Mouse (Mus musculus) stomach, embryonic 16.5 days (tissue): ENCODE results near the gene Prkcg. TPM values are rescaled to one million over a fixed set of nuclear protein-coding genes. Genes with fewer than 3 reads are reported as not detected.
A peak's percentile ranks its signal among the peaks of the same experiment; 100 is the strongest.

Experiments used
- ATAC-seq: fragments of 200-750 bp; cut with Nextera tagmentation; 2 replicates; pipeline ENCODE4 v1.8.0; 2017; ENCODE audit warnings: moderate number of reproducible peaks, moderate TSS enrichment; ENCODE audit not compliant: insufficient read depth, low FRiP score
- H3K27ac ChIP-seq: fragments of 300-500 bp; sonication (generic); 2 replicates; pipeline ENCODE4 v1.5.1; 2014; ENCODE audit warnings: low read length
- H3K27me3 ChIP-seq: fragments of 300-500 bp; sonication (generic); 2 replicates; pipeline ENCODE4 v1.6.1; 2014; ENCODE audit warnings: low read length, control low read depth, mixed read lengths; ENCODE audit not compliant: control insufficient read depth, insufficient read depth
- H3K36me3 ChIP-seq: fragments of 300-500 bp; sonication (generic); 2 replicates; pipeline ENCODE4 v1.6.1; 2014; ENCODE audit warnings: low read length; ENCODE audit not compliant: control insufficient read depth, insufficient read depth
- H3K4me1 ChIP-seq: fragments of 300-500 bp; sonication (generic); 2 replicates; pipeline ENCODE4 v1.6.1; 2014; ENCODE audit warnings: low read length, control low read depth, mixed read lengths; ENCODE audit not compliant: control insufficient read depth, insufficient read depth
- H3K4me2 ChIP-seq: fragments of 300-500 bp; sonication (generic); 2 replicates; pipeline ENCODE4 v1.6.1; 2014; ENCODE audit warnings: low read depth, low read length, mixed read lengths
- H3K4me3 ChIP-seq: fragments of 300-500 bp; sonication (generic); replicated peaks from 2 replicates; pipeline ENCODE4 v1.5.1; 2014; ENCODE audit warnings: mild to moderate bottlenecking, low read length
- H3K9ac ChIP-seq: fragments of 300-500 bp; sonication (generic); 2 replicates; pipeline ENCODE4 v1.6.1; 2014; ENCODE audit warnings: low read length
- H3K9me3 ChIP-seq: fragments of 300-500 bp; sonication (generic); replicated peaks from 2 replicates; pipeline ENCODE4 v1.6.1; 2016; ENCODE audit warnings: low read length, control low read depth; ENCODE audit not compliant: control insufficient read depth
- WGBS: fragments of 180-500 bp; shearing (Covaris S2); extraction: QIAGEN DNeasy Blood & Tissue Kit; methylation state at CpG from one replicate; pipeline ENCODE4 v1.1.7; 2014; 5-methylcytosine and 5-hydroxymethylcytosine counted together
- polyA plus RNA-seq: library from polyadenylated mRNA; unstranded; fragments of >200 nt; fragmentation: Nextera tagmentation; extraction: Ambion mirVana; gene quantifications from 2 replicates; pipeline ENCODE4 v1.2.1, GENCODE M21; 2015

Prkcg gene
- polyA plus RNA-seq, 1 experiment from 2014 or later: 1.1 TPM

DNA sequence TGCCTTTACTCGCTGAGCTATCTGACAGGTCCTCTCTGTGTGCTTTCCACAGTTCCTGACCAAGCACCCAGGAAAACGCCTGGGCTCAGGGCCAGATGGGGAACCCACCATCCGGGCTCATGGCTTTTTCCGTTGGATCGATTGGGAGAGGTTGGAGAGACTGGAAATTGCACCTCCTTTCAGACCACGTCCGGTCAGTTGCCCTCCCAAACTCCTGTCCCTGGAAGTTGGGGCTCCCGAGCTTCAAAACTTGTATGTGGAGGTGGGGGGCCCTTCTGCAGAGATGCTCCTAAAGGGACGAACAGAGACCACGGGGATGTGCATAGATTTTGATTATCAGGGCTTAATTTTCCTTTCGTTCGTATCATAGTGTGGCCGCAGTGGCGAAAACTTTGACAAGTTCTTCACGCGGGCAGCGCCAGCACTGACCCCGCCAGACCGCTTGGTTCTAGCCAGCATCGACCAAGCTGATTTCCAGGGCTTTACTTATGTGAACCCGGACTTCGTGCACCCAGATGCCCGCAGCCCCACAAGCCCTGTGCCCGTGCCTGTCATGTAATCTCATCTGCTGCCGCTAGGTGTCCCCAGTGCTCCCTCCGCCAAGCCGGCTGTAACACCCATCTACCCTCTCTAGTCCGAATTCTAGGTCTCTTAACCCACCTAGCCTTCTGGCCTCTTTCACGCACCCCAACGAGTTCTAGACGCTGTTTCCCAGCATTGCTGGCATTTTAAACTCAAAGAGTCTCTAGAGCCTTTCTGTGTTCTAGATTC, 41.0 kb downstream of the Prkcg start:
- Histone ChIP-seq H3K4me1 (no peaks in the 10 kb centered on the region), H3K36me3 (no peaks in the 10 kb centered on the region), H3K27me3 (peaks cover 18% of the 10 kb centered on the region), H3K4me3 (no peak overlapping the region), H3K4me2 (peak overlapping the region; percentile 36), H3K9me3 (no peaks in the 10 kb centered on the region), H3K9ac (peak overlapping the region; percentile 19; the same call in 1 of the 2 replicates), H3K27ac (no peak overlapping the region)
- WGBS: 15% methylated on average over 31 of the region's 31 CpGs
- no peak for ATAC-seq

DNA sequence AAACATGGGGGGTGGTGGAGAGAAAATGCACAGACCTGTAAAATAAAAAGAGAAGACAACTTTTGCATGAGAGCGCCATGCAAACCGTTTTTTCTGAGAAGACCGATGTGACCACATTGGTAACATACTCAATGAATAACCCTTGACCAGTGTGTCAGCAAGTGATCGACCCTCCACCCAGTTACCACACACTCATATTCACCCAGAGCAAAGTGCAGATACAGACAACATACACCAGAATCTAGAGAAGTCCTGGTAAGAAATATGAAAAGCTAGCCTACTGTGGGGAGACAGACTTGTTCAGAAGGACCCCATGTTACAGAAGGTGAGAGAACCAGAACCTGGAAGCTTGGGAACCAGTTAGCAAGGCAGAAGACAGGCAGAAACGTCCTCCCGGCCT, 42.2 kb downstream of the Prkcg start:
- no peak for ATAC-seq
- Histone ChIP-seq H3K4me2 (peak overlapping the region; percentile 57), H3K36me3 (no peaks in the 10 kb centered on the region), H3K27me3 (peaks cover 18% of the 10 kb centered on the region), H3K9ac (peak overlapping the region; percentile 55), H3K9me3 (no peaks in the 10 kb centered on the region), H3K4me1 (no peaks in the 10 kb centered on the region), H3K4me3 (peak overlapping the region; percentile 56), H3K27ac (0 out of 2 replicates have a peak overlapping the region, but pooled peaks have one; percentile 40)
- 46% methylated on average over 6 of the region's 6 CpGs for WGBS

DNA sequence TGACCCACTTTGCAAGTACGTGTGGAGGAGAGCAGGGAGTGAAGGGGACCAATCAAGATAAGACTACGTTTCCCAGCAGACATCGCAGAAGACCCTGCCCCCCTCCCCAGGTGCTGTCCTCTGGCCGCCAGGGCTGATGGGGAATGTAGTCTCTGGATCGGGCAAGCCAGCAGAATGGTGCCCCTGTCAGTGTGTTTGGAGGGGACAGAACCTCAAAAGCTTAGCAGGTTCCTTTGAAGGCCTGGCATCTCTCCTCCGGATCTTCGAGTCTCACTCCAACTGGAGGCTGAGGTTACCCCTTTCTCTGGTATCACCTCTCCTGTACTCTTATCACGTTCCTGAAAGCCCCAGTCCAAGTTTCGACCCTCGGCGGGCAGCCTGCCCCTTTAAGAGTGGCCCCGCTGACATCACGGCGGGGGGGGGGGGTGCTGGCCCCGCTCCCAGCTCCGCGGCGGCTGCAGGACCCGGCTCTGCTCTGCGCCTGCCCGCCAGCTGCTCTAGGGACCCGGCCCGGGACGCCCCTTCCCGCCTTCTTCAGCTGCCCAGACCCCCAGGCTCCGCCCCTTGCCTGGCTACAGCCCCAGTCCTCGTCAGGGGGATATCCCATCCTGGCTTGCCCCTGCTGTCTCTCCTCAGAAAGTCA, 42.7 kb downstream of the Prkcg start:
- ATAC-seq: peak; percentile 95
- Histone ChIP-seq H3K4me1 (no peaks in the 10 kb centered on the region), H3K27ac (peak overlapping the region; percentile 81), H3K4me2 (peak overlapping the region; percentile 57), H3K9me3 (no peaks in the 10 kb centered on the region), H3K4me3 (peak overlapping the region; percentile 56), H3K9ac (peak overlapping the region; percentile 55), H3K36me3 (no peaks in the 10 kb centered on the region), H3K27me3 (peaks cover 18% of the 10 kb centered on the region)
- WGBS: under 1% methylated on average over 27 of the region's 27 CpGs

DNA sequence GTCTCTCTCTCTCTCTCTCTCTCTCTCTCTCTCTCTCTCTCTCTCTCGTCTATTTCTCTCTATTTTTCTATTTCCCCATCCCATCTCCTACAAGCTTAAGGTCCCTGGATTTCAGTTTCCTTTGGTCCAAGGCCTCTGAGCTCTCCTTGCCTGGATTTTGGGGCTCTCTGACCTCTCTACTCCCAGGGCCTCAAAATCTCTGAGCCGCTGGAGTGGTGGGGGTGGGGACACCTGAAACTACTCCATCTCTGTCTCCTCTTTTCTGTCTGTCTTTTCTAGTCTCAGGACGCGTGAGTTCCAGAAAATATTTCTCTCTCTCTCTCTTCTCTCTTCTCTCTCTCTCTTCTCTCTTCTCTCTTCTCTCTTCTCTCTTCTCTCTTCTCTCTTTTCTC, 43.2 kb downstream of the Prkcg start:
- no peak for ATAC-seq

DNA sequence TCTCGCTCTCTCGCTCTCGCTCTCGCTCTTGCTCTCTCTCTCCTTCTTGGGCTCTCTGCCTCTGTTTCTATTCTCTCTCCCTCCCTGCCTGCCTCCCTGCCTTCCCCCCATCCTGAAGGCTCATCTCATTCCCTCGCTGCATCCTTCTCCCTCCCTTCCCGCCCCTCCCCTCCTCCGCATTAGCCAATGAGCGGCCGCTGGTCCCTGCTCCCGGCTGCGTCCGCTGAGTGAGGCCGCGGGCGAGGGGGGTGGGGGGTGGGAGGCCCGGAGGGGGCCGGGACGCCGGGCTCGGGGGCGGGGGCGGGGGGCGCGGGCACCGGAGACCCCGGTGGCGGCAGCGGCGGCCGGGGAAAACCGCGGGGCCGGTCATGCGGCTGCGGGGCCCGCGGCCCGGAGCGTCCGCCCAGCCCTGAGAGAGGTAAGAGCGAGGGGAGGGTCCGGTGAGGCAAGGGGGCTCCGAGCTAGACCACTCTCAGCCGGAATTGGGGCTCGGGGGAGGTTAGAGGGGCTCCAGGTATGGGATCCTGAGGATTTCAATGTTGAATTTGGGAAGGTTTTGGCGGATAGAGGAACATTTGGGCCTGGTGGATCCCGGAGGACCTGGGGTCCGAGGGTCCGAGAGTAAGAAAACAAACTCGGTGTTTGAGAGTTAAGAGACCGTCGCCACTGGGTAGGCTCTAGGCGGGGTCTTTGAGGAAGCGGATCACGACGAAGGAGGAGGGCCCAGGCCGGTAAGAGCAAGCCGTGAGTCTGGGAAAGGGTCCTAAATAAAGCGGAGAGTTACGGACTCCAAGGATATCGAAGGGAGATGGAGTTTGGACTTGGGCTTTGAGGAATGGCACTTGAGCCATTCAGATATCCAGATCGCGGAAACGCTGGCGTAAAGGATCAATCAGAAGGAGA, 43.9 kb downstream of the Prkcg start, which contains the start of gene Cacng7:
Gene Cacng7 (plus strand): TSS at position 337 of the 903 bp plus-strand sequence.
- peak; percentile 79 for ATAC-seq
- Histone ChIP-seq H3K9ac (peak within 1 kb of the TSS; percentile 77), H3K4me1 (no peaks in the 10 kb centered on the region), H3K4me2 (peak within 1 kb of the TSS; percentile 57), H3K36me3 (no peaks in the 10 kb centered on the region), H3K4me3 (peak within 1 kb of the TSS; percentile 56), H3K9me3 (no peaks in the 10 kb centered on the region), H3K27ac (peak within 1 kb of the TSS; percentile 81), H3K27me3 (peaks cover 18% of the 10 kb centered on the region)
- 2% methylated on average over 65 of the region's 65 CpGs for WGBS

More for the DNA sequence above, 43.2 kb downstream of the Prkcg start:
- peak overlapping the region; percentile 55 for H3K9ac ChIP-seq
- no peaks in the 10 kb centered on the region for H3K4me1 ChIP-seq
- H3K36me3 ChIP-seq: no peaks in the 10 kb centered on the region
- peaks cover 18% of the 10 kb centered on the region for H3K27me3 ChIP-seq
- peak overlapping the region; percentile 81 for H3K27ac ChIP-seq
- no peaks in the 10 kb centered on the region for H3K9me3 ChIP-seq
- peak overlapping the region; percentile 56 for H3K4me3 ChIP-seq
- WGBS: 2% methylated on average over 4 of the region's 4 CpGs
- H3K4me2 ChIP-seq: peak overlapping the region; percentile 57

DNA sequence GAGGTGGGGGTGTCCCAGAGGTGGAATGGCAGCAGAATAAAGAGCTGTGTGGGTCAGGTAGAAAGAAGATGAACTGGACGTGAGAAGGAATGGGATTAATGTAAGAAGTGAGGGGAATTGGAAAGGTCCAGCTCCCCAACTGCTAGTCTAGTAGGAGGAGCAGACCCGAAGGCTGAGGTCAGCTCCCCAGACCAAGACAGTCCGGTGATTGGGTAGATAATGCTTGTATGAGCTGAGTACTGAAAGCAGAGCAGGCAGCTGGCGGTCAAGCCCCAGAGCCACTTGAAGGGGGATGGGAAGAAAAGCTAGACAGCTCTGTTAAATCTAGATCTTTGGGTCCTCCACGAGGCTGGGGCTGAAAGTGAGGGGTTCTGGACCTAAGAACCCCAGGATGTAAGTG, 44.6 kb downstream of the Prkcg start:
- peak overlapping the region; percentile 77 for H3K9ac ChIP-seq
- peak overlapping the region; percentile 57 for H3K4me2 ChIP-seq
- H3K27me3 ChIP-seq: peaks cover 18% of the 10 kb centered on the region
- ATAC-seq: no peak
- peak overlapping the region; percentile 56 for H3K4me3 ChIP-seq
- H3K27ac ChIP-seq: no peak overlapping the region
- H3K4me1 ChIP-seq: no peaks in the 10 kb centered on the region
- no peaks in the 10 kb centered on the region for H3K9me3 ChIP-seq
- no peaks in the 10 kb centered on the region for H3K36me3 ChIP-seq
- 13% methylated on average over 5 of the region's 5 CpGs for WGBS

DNA sequence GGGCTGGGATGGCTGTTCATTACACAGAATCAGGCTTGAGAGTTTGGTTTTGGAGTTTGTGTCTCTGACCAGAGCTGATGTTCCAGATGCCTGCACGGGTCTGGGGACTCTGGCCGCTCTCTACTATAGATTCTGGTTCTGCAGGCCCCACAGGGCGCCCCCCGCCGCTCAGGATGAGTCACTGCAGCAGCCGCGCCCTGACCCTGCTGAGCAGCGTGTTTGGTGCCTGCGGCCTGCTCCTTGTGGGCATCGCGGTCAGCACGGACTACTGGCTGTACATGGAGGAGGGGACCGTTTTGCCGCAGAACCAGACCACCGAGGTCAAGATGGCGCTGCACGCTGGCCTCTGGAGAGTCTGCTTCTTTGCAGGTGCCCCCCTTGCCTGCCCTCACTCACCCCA, 47.4 kb downstream of the Prkcg start:
- ATAC-seq: no peak
- 67% methylated on average over 17 of the region's 17 CpGs for WGBS
- H3K27ac ChIP-seq: no peak overlapping the region
- H3K9ac ChIP-seq: no peak overlapping the region
- peaks cover 7% of the 10 kb centered on the region; the same call in 1 of the 2 replicates for H3K27me3 ChIP-seq
- H3K4me1 ChIP-seq: no peaks in the 10 kb centered on the region
- no peaks in the 10 kb centered on the region for H3K36me3 ChIP-seq
- H3K9me3 ChIP-seq: no peaks in the 10 kb centered on the region
- H3K4me3 ChIP-seq: no peak overlapping the region
- no peak overlapping the region for H3K4me2 ChIP-seq

DNA sequence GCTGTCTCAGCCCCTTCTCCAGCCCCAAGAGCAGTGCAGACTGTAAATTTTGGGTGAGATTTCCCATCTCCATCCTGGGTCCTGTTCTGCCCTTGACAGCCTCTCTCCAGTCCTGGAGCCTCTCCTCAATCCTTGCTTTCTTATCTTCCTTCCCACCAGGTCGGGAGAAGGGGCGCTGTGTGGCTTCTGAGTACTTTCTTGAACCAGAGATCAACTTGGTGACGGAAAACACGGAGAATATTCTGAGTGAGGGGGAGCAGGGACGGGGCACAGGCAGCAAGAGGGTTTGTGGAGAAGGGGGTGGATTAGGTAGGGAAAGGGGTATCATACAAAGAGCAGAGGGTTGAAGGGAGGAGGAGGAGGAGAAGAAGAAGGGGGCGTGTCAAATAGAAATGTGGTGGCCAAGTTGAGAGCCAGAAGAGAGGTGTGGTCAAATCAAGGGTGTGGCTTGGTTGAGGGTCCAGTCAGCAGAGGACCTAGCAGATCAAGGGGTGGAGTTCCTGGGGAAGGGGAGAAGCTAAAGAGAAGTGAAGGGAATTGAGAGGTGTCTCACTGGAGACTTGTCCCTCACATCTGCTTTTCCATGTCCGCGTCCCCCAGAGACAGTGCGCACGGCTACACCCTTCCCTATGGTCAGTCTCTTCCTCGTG, 49.4 kb downstream of the Prkcg start:
- 72% methylated on average over 11 of the region's 11 CpGs for WGBS
- no peak overlapping the region for H3K4me2 ChIP-seq
- no peak for ATAC-seq

More for the DNA sequence above, 49.4 kb downstream of the Prkcg start:
- Histone ChIP-seq H3K27ac (no peak overlapping the region), H3K36me3 (no peaks in the 10 kb centered on the region), H3K27me3 (no peaks in the 10 kb centered on the region), H3K4me1 (no peaks in the 10 kb centered on the region), H3K9me3 (no peaks in the 10 kb centered on the region), H3K9ac (no peak overlapping the region), H3K4me3 (no peak overlapping the region)
